Mouse (Mus musculus): ENCODE measurements around the gene Herc4. TPM values are rescaled to one million over a fixed set of nuclear protein-coding genes. Genes with fewer than 3 reads are reported as not detected.

Gene Herc4
- polyA plus RNA-seq, 1 experiment from 2014 or later: 27.9 TPM

- no peaks in the 10 kb centered on the region; the same call in 1 of the 2 replicates for H3K27me3 ChIP-seq (ENCODE audit: control insufficient read depth, insufficient read depth, low read depth, low read length)
- ATAC-seq (ENCODE audit: low read depth): no peak
- H3K9ac ChIP-seq (ENCODE audit: low read depth, low read length): peak overlapping the region; percentile 57
- WGBS (ENCODE audit: insufficient replicate concordance): 12% methylated on average over 12 of the region's 12 CpGs
- H3K27ac ChIP-seq (ENCODE audit: low read length): peak overlapping the region; percentile 63
- H3K4me1 ChIP-seq (ENCODE audit: control insufficient read depth, low read depth, low read length): peaks cover 11% of the 10 kb centered on the region
- peak overlapping the region; percentile 70 for H3K4me2 ChIP-seq (ENCODE audit: low read depth, low read length)
- peak overlapping the region; percentile 100 for H3K4me3 ChIP-seq (ENCODE audit: low read depth, low read length)
- peaks cover 3% of the 10 kb centered on the region; the same call in 1 of the 2 replicates for H3K36me3 ChIP-seq (ENCODE audit: control insufficient read depth, insufficient read depth)
- no peaks in the 10 kb centered on the region for H3K9me3 ChIP-seq (replicated peaks; ENCODE audit: control insufficient read depth, low read length)
Observed at GRCm38 (mm10) chr10:63242798-63243435, 693 bp upstream of the Herc4 start.

- Histone ChIP-seq H3K9ac (ENCODE audit: low read depth, low read length) (peak overlapping the region; percentile 100), H3K4me1 (ENCODE audit: control insufficient read depth, low read depth, low read length) (peaks cover 11% of the 10 kb centered on the region), H3K4me3 (ENCODE audit: low read depth, low read length) (peak overlapping the region; percentile 100), H3K36me3 (ENCODE audit: control insufficient read depth, insufficient read depth) (peaks cover 3% of the 10 kb centered on the region), H3K27me3 (ENCODE audit: control insufficient read depth, insufficient read depth, low read depth, low read length) (no peaks in the 10 kb centered on the region; the same call in 1 of the 2 replicates), H3K9me3 (replicated peaks; ENCODE audit: control insufficient read depth, low read length) (no peaks in the 10 kb centered on the region), H3K4me2 (ENCODE audit: low read depth, low read length) (peak overlapping the region; percentile 70), H3K27ac (ENCODE audit: low read length) (peak overlapping the region; percentile 100)
- peak; percentile 39 for ATAC-seq (ENCODE audit: low read depth)
- WGBS (ENCODE audit: insufficient replicate concordance): under 1% methylated on average over 41 of the region's 41 CpGs
Observed at GRCm38 (mm10) chr10:63244055-63244671, 553 bp downstream of the Herc4 start.

GRCm38 (mm10) chr10:63244746-63245145 is 1.1 kb downstream of the Herc4 start:
- ATAC-seq (ENCODE audit: low read depth): no peak
- Histone ChIP-seq H3K4me1 (ENCODE audit: control insufficient read depth, low read depth, low read length) (peaks cover 11% of the 10 kb centered on the region), H3K36me3 (ENCODE audit: control insufficient read depth, insufficient read depth) (peaks cover 3% of the 10 kb centered on the region), H3K9ac (ENCODE audit: low read depth, low read length) (peak overlapping the region; percentile 100), H3K4me2 (ENCODE audit: low read depth, low read length) (peak overlapping the region; percentile 70), H3K9me3 (replicated peaks; ENCODE audit: control insufficient read depth, low read length) (no peaks in the 10 kb centered on the region), H3K4me3 (ENCODE audit: low read depth, low read length) (peak overlapping the region; percentile 100), H3K27ac (ENCODE audit: low read length) (peak overlapping the region; percentile 100), H3K27me3 (ENCODE audit: control insufficient read depth, insufficient read depth, low read depth, low read length) (no peaks in the 10 kb centered on the region; the same call in 1 of the 2 replicates)
- WGBS (ENCODE audit: insufficient replicate concordance): 17% methylated on average over 5 of the region's 5 CpGs

GRCm38 (mm10) chr10:63245846-63246245 is 2.2 kb downstream of the Herc4 start:
- peak overlapping the region; percentile 11 for H3K4me3 ChIP-seq (ENCODE audit: low read depth, low read length)
- H3K27ac ChIP-seq (ENCODE audit: low read length): no peak overlapping the region
- peaks cover 11% of the 10 kb centered on the region for H3K4me1 ChIP-seq (ENCODE audit: control insufficient read depth, low read depth, low read length)
- H3K9me3 ChIP-seq (replicated peaks; ENCODE audit: control insufficient read depth, low read length): no peaks in the 10 kb centered on the region
- no peak for ATAC-seq (ENCODE audit: low read depth)
- H3K27me3 ChIP-seq (ENCODE audit: control insufficient read depth, insufficient read depth, low read depth, low read length): no peaks in the 10 kb centered on the region
- H3K4me2 ChIP-seq (ENCODE audit: low read depth, low read length): peak overlapping the region; percentile 34; the same call in 1 of the 2 replicates
- no peak overlapping the region for H3K9ac ChIP-seq (ENCODE audit: low read depth, low read length)
- WGBS (ENCODE audit: insufficient replicate concordance): 75% methylated on average over 3 of the region's 3 CpGs
- H3K36me3 ChIP-seq (ENCODE audit: control insufficient read depth, insufficient read depth): peaks cover 11% of the 10 kb centered on the region

- WGBS (ENCODE audit: insufficient replicate concordance): 43% methylated on average over 7 of the region's 7 CpGs
- Histone ChIP-seq H3K9me3 (replicated peaks; ENCODE audit: control insufficient read depth, low read length) (no peaks in the 10 kb centered on the region), H3K36me3 (ENCODE audit: control insufficient read depth, insufficient read depth) (peaks cover 11% of the 10 kb centered on the region), H3K9ac (ENCODE audit: low read depth, low read length) (no peak overlapping the region), H3K4me1 (ENCODE audit: control insufficient read depth, low read depth, low read length) (peaks cover 11% of the 10 kb centered on the region), H3K27ac (ENCODE audit: low read length) (no peak overlapping the region), H3K4me2 (ENCODE audit: low read depth, low read length) (no peak overlapping the region; the same call in 1 of the 2 replicates), H3K27me3 (ENCODE audit: control insufficient read depth, insufficient read depth, low read depth, low read length) (no peaks in the 10 kb centered on the region), H3K4me3 (ENCODE audit: low read depth, low read length) (no peak overlapping the region)
- no peak for ATAC-seq (ENCODE audit: low read depth)
Observed at GRCm38 (mm10) chr10:63247457-63247856, 3.8 kb downstream of the Herc4 start.

- Histone ChIP-seq H3K36me3 (ENCODE audit: control insufficient read depth, insufficient read depth) (peaks cover 18% of the 10 kb centered on the region), H3K4me1 (ENCODE audit: control insufficient read depth, low read depth, low read length) (peaks cover 8% of the 10 kb centered on the region), H3K4me2 (ENCODE audit: low read depth, low read length) (no peak overlapping the region)
Observed at GRCm38 (mm10) chr10:63248421-63248820, 4.8 kb downstream of the Herc4 start.

GRCm38 (mm10) chr10:63258696-63259095 is 15.1 kb downstream of the Herc4 start:
- Histone ChIP-seq H3K9me3 (replicated peaks; ENCODE audit: control insufficient read depth, low read length) (no peaks in the 10 kb centered on the region), H3K27ac (ENCODE audit: low read length) (peak overlapping the region; percentile 72), H3K4me2 (ENCODE audit: low read depth, low read length) (0 out of 2 replicates have a peak overlapping the region, but pooled peaks have one; percentile 6), H3K9ac (ENCODE audit: low read depth, low read length) (no peak overlapping the region), H3K4me3 (ENCODE audit: low read depth, low read length) (no peak overlapping the region), H3K4me1 (ENCODE audit: control insufficient read depth, low read depth, low read length) (peaks cover 9% of the 10 kb centered on the region), H3K36me3 (ENCODE audit: control insufficient read depth, insufficient read depth) (peaks cover 4% of the 10 kb centered on the region; the same call in 1 of the 2 replicates), H3K27me3 (ENCODE audit: control insufficient read depth, insufficient read depth, low read depth, low read length) (no peaks in the 10 kb centered on the region)
- WGBS (ENCODE audit: insufficient replicate concordance): 69% methylated on average over 3 of the region's 3 CpGs
- ATAC-seq (ENCODE audit: low read depth): peak; percentile 67

More at GRCm38 (mm10) chr10:63248421-63248820, 4.8 kb downstream of the Herc4 start:
- no peaks in the 10 kb centered on the region for H3K27me3 ChIP-seq (ENCODE audit: control insufficient read depth, insufficient read depth, low read depth, low read length)
- ATAC-seq (ENCODE audit: low read depth): no peak
- H3K4me3 ChIP-seq (ENCODE audit: low read depth, low read length): no peak overlapping the region
- H3K27ac ChIP-seq (ENCODE audit: low read length): no peak overlapping the region
- no peaks in the 10 kb centered on the region for H3K9me3 ChIP-seq (replicated peaks; ENCODE audit: control insufficient read depth, low read length)
- WGBS (ENCODE audit: insufficient replicate concordance): 87% methylated on average over 6 of the region's 6 CpGs
- no peak overlapping the region for H3K9ac ChIP-seq (ENCODE audit: low read depth, low read length)

GRCm38 (mm10) chr10:63259340-63259739 is 15.7 kb downstream of the Herc4 start:
- no peak overlapping the region for H3K4me2 ChIP-seq (ENCODE audit: low read depth, low read length)
- H3K27me3 ChIP-seq (ENCODE audit: control insufficient read depth, insufficient read depth, low read depth, low read length): no peaks in the 10 kb centered on the region
- peak overlapping the region; percentile 72 for H3K27ac ChIP-seq (ENCODE audit: low read length)
- ATAC-seq (ENCODE audit: low read depth): peak; percentile 37
- 57% methylated on average over 3 of the region's 3 CpGs for WGBS (ENCODE audit: insufficient replicate concordance)
- peaks cover 4% of the 10 kb centered on the region; the same call in 1 of the 2 replicates for H3K36me3 ChIP-seq (ENCODE audit: control insufficient read depth, insufficient read depth)
- peaks cover 9% of the 10 kb centered on the region for H3K4me1 ChIP-seq (ENCODE audit: control insufficient read depth, low read depth, low read length)
- no peaks in the 10 kb centered on the region for H3K9me3 ChIP-seq (replicated peaks; ENCODE audit: control insufficient read depth, low read length)
- H3K9ac ChIP-seq (ENCODE audit: low read depth, low read length): no peak overlapping the region
- H3K4me3 ChIP-seq (ENCODE audit: low read depth, low read length): no peak overlapping the region

- Histone ChIP-seq H3K27ac (ENCODE audit: low read length) (no peak overlapping the region), H3K4me2 (ENCODE audit: low read depth, low read length) (no peak overlapping the region), H3K36me3 (ENCODE audit: control insufficient read depth, insufficient read depth) (peaks cover 28% of the 10 kb centered on the region), H3K4me1 (ENCODE audit: control insufficient read depth, low read depth, low read length) (peaks cover 15% of the 10 kb centered on the region), H3K9ac (ENCODE audit: low read depth, low read length) (no peak overlapping the region), H3K27me3 (ENCODE audit: control insufficient read depth, insufficient read depth, low read depth, low read length) (no peaks in the 10 kb centered on the region), H3K9me3 (replicated peaks; ENCODE audit: control insufficient read depth, low read length) (no peaks in the 10 kb centered on the region), H3K4me3 (ENCODE audit: low read depth, low read length) (no peak overlapping the region)
- 65% methylated on average over 2 of the region's 2 CpGs for WGBS (ENCODE audit: insufficient replicate concordance)
- no peak for ATAC-seq (ENCODE audit: low read depth)
Observed at GRCm38 (mm10) chr10:63267941-63268340, 24.3 kb downstream of the Herc4 start.
